Mouse (Mus musculus): ENCODE data around the gene Cdk2ap1. TPM values are rescaled to one million over a fixed set of nuclear protein-coding genes. Genes with fewer than 3 reads are reported as not detected.

The Cdk2ap1 gene
- polyA plus RNA-seq, 2 experiments, result 16.3 to 86.5 TPM

DNA sequence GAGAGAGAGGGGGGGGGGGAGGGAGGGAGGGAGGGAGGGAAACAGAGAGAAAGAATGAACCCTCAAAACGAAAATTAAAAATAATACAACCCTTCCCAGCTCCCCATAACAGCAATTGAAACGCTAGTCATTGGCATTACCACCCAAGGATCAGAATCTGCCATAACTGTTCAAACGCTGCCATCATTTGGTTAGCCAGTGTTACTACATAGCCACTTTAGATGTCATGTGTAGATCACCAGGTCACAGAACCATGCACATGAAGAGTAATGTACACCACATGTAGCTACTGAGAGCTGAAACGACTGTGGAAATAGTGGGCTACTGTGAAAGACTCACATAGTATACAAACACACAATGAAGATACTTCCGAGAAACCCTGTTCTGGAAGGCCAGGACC lies 25.1 kb upstream of the Cdk2ap1 start:
- Histone ChIP-seq H3K4me3 (ENCODE audit: insufficient read depth in 1 of 2, low read depth in 2 of 2, low read length in 2 of 2) (no peak overlapping the region), H3K4me2 (ENCODE audit: low read depth) (no peak overlapping the region), H3K4me1 (replicated peaks; ENCODE audit: control insufficient read depth in 2 of 2, insufficient read depth in 2 of 2, low read length in 1 of 2) (no peaks in the 10 kb centered on the region), H3K27me3 (ENCODE audit: control insufficient read depth, insufficient read depth, low read length) (no peaks in the 10 kb centered on the region), H3K9ac (replicated peaks) (no peak overlapping the region), H3K9me3 (ENCODE audit: control insufficient read depth, low read length) (no peaks in the 10 kb centered on the region), H3K27ac (no peak overlapping the region), H3K36me3 (replicated peaks; ENCODE audit: control insufficient read depth, insufficient read depth, low read depth) (peaks cover 64% of the 10 kb centered on the region)
- TF ChIP-seq EP300 (IDR thresholded peaks at IDR 0.05; ENCODE audit: low read depth) (no peak), CTCF (IDR thresholded peaks at IDR 0.05; ENCODE audit: low read depth) (peak; percentile 48)
- WGBS (ENCODE audit: insufficient replicate concordance), result 71% methylated on average over 5 of the region's 5 CpGs
- DNase-seq (ENCODE audit: low read depth in 3 of 3, low spot score in 3 of 3) (no peak), ATAC-seq (ENCODE audit: insufficient read depth) (no peak)

DNA sequence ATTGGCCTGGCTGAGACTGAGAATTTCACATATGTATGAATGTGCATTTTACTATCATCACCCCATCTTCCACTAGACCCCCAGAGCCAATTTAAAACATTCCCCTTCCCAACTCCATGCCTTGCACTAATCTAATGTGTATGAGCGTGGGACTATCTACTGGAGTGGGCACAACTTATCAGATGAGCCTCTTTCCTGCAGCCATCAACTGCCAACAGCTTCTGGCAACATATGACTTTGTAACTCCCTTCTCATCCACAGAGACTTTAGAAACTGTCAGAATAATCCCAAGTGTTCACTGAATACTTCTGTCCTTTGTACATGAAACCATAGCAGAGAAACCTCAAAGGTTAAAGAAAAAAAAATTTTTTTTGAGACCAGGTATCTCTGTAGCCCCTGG lies 17.2 kb upstream of the Cdk2ap1 start:
- 54% methylated on average over 1 of the region's 1 CpGs for WGBS (ENCODE audit: insufficient replicate concordance)
- TF ChIP-seq CTCF (IDR thresholded peaks at IDR 0.05; ENCODE audit: low read depth) (no peak), EP300 (IDR thresholded peaks at IDR 0.05; ENCODE audit: low read depth) (no peak)
- ATAC-seq (ENCODE audit: insufficient read depth), result no peak

DNA sequence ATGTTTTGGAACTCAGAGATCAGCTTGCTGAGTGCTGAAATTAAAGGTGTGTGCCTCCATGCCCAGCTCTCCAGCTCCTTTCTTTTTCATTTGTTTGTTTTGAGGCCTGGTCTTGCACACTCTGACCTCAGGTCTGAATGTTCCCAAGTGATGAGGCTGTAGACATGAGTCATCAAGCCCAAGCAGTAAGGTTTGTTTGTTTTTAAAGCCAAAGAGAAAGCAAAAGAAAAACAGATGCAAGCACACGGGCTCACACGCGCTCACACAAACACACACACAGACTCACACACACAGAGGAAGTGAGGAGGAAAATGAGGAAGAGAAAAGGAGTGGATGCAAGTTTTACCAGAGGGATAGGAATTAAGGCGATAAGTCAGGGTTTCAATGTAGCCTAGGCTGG lies 14.3 kb upstream of the Cdk2ap1 start:
- no peaks in the 10 kb centered on the region for H3K27me3 ChIP-seq (ENCODE audit: control insufficient read depth, insufficient read depth, low read length)
- peaks cover 62% of the 10 kb centered on the region for H3K36me3 ChIP-seq (replicated peaks; ENCODE audit: control insufficient read depth, insufficient read depth, low read depth)
- no peak overlapping the region for H3K4me3 ChIP-seq (ENCODE audit: insufficient read depth in 1 of 2, low read depth in 2 of 2, low read length in 2 of 2)
- no peaks in the 10 kb centered on the region for H3K9me3 ChIP-seq (ENCODE audit: control insufficient read depth, low read length)
- H3K4me1 ChIP-seq (replicated peaks; ENCODE audit: control insufficient read depth in 2 of 2, insufficient read depth in 2 of 2, low read length in 1 of 2), result no peaks in the 10 kb centered on the region
- H3K27ac ChIP-seq, result no peak overlapping the region
- TF ChIP-seq EP300 (IDR thresholded peaks at IDR 0.05; ENCODE audit: low read depth) (no peak), CTCF (IDR thresholded peaks at IDR 0.05; ENCODE audit: low read depth) (no peak)
- no peak for DNase-seq (ENCODE audit: low read depth in 3 of 3, low spot score in 3 of 3)
- no peak for ATAC-seq (ENCODE audit: insufficient read depth)
- WGBS (ENCODE audit: insufficient replicate concordance), result 79% methylated on average over 4 of the region's 4 CpGs
- H3K4me2 ChIP-seq (ENCODE audit: low read depth), result no peak overlapping the region
- no peak overlapping the region for H3K9ac ChIP-seq (replicated peaks)

More for the DNA sequence above, 17.2 kb upstream of the Cdk2ap1 start:
- Histone ChIP-seq H3K27ac (no peak overlapping the region), H3K9ac (replicated peaks) (no peak overlapping the region), H3K4me3 (ENCODE audit: insufficient read depth in 1 of 2, low read depth in 2 of 2, low read length in 2 of 2) (no peak overlapping the region), H3K9me3 (ENCODE audit: control insufficient read depth, low read length) (no peaks in the 10 kb centered on the region), H3K4me2 (ENCODE audit: low read depth) (no peak overlapping the region), H3K27me3 (ENCODE audit: control insufficient read depth, insufficient read depth, low read length) (no peaks in the 10 kb centered on the region), H3K36me3 (replicated peaks; ENCODE audit: control insufficient read depth, insufficient read depth, low read depth) (peaks cover 59% of the 10 kb centered on the region), H3K4me1 (replicated peaks; ENCODE audit: control insufficient read depth in 2 of 2, insufficient read depth in 2 of 2, low read length in 1 of 2) (no peaks in the 10 kb centered on the region)
- DNase-seq (ENCODE audit: low read depth in 3 of 3, low spot score in 3 of 3), result no peak

DNA sequence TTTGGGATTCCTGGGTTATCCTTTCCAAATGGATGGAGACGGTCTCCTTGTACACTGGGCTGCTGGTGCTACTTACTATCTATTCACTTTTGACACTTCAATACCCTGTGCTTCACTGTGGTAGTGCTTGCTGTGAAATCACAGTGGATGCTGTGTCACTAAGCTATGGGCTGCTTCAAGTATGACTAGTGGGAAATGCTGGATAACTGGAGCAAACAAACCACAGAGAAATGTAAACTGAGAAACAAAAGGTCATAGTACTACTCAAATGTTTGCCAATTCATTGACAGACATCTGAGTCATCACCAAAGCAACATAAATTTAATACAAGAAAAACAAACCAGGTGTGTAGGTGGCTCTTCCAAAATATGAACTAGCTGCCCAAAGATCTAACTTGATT lies 13.5 kb upstream of the Cdk2ap1 start:
- TF ChIP-seq EP300 (IDR thresholded peaks at IDR 0.05; ENCODE audit: low read depth) (no peak), CTCF (IDR thresholded peaks at IDR 0.05; ENCODE audit: low read depth) (no peak)
- WGBS (ENCODE audit: insufficient replicate concordance), result 82% methylated on average over 1 of the region's 1 CpGs
- Histone ChIP-seq H3K4me2 (ENCODE audit: low read depth) (no peak overlapping the region), H3K4me1 (replicated peaks; ENCODE audit: control insufficient read depth in 2 of 2, insufficient read depth in 2 of 2, low read length in 1 of 2) (no peaks in the 10 kb centered on the region), H3K36me3 (replicated peaks; ENCODE audit: control insufficient read depth, insufficient read depth, low read depth) (peaks cover 56% of the 10 kb centered on the region), H3K27ac (no peak overlapping the region), H3K9ac (replicated peaks) (no peak overlapping the region), H3K27me3 (ENCODE audit: control insufficient read depth, insufficient read depth, low read length) (no peaks in the 10 kb centered on the region), H3K4me3 (ENCODE audit: insufficient read depth in 1 of 2, low read depth in 2 of 2, low read length in 2 of 2) (no peak overlapping the region), H3K9me3 (ENCODE audit: control insufficient read depth, low read length) (no peaks in the 10 kb centered on the region)
- ATAC-seq (ENCODE audit: insufficient read depth) (no peak), DNase-seq (ENCODE audit: low read depth in 3 of 3, low spot score in 3 of 3) (no peak)

DNA sequence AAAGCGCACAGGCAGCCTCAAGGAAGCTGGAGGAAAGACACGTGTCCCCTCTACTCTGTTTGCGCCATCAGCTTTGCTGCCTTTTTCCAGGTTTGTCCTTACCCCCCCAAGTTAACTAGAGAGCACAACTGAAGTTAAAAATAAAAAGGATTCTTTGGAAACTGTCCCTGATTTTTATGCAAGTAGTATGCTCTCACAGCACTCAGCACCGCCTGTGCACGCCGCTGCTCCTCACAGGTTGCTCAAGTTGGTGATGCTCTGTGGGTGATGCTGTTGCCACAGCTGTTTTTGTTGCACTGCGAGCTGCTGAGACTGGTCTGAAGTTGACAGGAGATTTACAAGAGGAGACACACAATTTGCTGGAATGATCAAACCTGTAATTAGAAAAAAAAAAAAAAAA lies 11.4 kb upstream of the Cdk2ap1 start:
- no peak for DNase-seq (ENCODE audit: low read depth in 3 of 3, low spot score in 3 of 3)

More for the DNA sequence above, 11.4 kb upstream of the Cdk2ap1 start:
- Histone ChIP-seq H3K27me3 (ENCODE audit: control insufficient read depth, insufficient read depth, low read length) (no peaks in the 10 kb centered on the region), H3K36me3 (replicated peaks; ENCODE audit: control insufficient read depth, insufficient read depth, low read depth) (peaks cover 51% of the 10 kb centered on the region), H3K4me2 (ENCODE audit: low read depth) (no peak overlapping the region), H3K9me3 (ENCODE audit: control insufficient read depth, low read length) (no peaks in the 10 kb centered on the region), H3K4me1 (replicated peaks; ENCODE audit: control insufficient read depth in 2 of 2, insufficient read depth in 2 of 2, low read length in 1 of 2) (no peaks in the 10 kb centered on the region), H3K9ac (replicated peaks) (no peak overlapping the region), H3K27ac (no peak overlapping the region), H3K4me3 (ENCODE audit: insufficient read depth in 1 of 2, low read depth in 2 of 2, low read length in 2 of 2) (no peak overlapping the region)
- WGBS (ENCODE audit: insufficient replicate concordance), result 86% methylated on average over 7 of the region's 7 CpGs
- TF ChIP-seq EP300 (IDR thresholded peaks at IDR 0.05; ENCODE audit: low read depth) (no peak), CTCF (IDR thresholded peaks at IDR 0.05; ENCODE audit: low read depth) (no peak)
- no peak for ATAC-seq (ENCODE audit: insufficient read depth)

Data from liver, embryonic 14.5 days (tissue).